Mouse (Mus musculus): ENCODE results near the gene Aplp2. TPM values are rescaled to one million over a fixed set of nuclear protein-coding genes. Genes with fewer than 3 reads are reported as not detected.

The Aplp2 gene
- polyA plus RNA-seq, 1 experiment from 2014 or later, result 385 TPM

GRCm38 (mm10) chr9:31209502-31209901 lies 2.1 kb downstream of the Aplp2 start:
- H3K27me3 ChIP-seq (ENCODE audit: control insufficient read depth, insufficient read depth, low read length), result no peaks in the 10 kb centered on the region
- peak overlapping the region in 1 of 2 experiments; percentile 85; a peak in 1 of 4 replicates for H3K4me3 ChIP-seq (ENCODE audit: control insufficient read depth in 1 of 2, insufficient read depth in 1 of 2, low read depth in 1 of 2, low read length in 2 of 2)
- peaks cover 5 to 52% of the 10 kb centered on the region in 2 experiments for H3K4me1 ChIP-seq (ENCODE audit: control insufficient read depth in 2 of 2, insufficient read depth in 2 of 2, low read length in 2 of 2)
- H3K36me3 ChIP-seq (ENCODE audit: control insufficient read depth, insufficient read depth, low read length), result no peaks in the 10 kb centered on the region
- peak overlapping the region; percentile 86 for H3K4me2 ChIP-seq (ENCODE audit: low read length)
- ATAC-seq (ENCODE audit: insufficient number of reproducible peaks, insufficient read depth, low FRiP score, low read depth), result no peak
- 100% methylated on average over 1 of the region's 1 CpGs for WGBS
- H3K9ac ChIP-seq (ENCODE audit: low read length), result no peak overlapping the region; the same call in 1 of the 2 replicates
- no peak overlapping the region for H3K27ac ChIP-seq (replicated peaks in 1 of 2; ENCODE audit: control insufficient read depth in 1 of 2, insufficient read depth in 1 of 2, low read depth in 2 of 2, low read length in 2 of 2)
- no peaks in the 10 kb centered on the region for H3K9me3 ChIP-seq (ENCODE audit: control insufficient read depth, low read length)

DNA sequence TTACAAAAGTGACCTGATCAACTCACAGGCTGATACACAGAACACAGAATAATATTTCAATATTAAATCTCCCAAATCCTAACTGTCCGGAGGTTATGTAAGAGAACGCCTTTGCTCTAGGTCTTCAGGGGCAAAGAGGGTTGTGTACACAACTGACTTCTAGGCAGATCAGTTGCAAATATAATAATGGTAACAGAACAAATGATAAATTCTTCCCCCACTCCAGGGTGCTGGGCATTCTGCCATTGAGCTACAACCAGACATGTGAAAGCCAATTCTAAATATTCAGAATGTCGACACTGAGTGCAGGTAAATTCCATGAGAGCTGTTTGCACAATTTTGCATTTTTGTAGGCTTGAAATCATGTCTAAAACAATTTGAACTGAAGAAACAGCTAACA lies 3.9 kb downstream of the Aplp2 start:
- 60% methylated on average over 3 of the region's 3 CpGs for WGBS
- Histone ChIP-seq H3K27me3 (ENCODE audit: control insufficient read depth, insufficient read depth, low read length) (no peaks in the 10 kb centered on the region), H3K4me1 (ENCODE audit: control insufficient read depth in 2 of 2, insufficient read depth in 2 of 2, low read length in 2 of 2) (peaks cover 9 to 63% of the 10 kb centered on the region in 2 experiments), H3K4me2 (ENCODE audit: low read length) (no peak overlapping the region; the same call in 1 of the 2 replicates), H3K9me3 (ENCODE audit: control insufficient read depth, low read length) (no peaks in the 10 kb centered on the region), H3K27ac (replicated peaks in 1 of 2; ENCODE audit: control insufficient read depth in 1 of 2, insufficient read depth in 1 of 2, low read depth in 2 of 2, low read length in 2 of 2) (no peak overlapping the region), H3K4me3 (ENCODE audit: control insufficient read depth in 1 of 2, insufficient read depth in 1 of 2, low read depth in 1 of 2, low read length in 2 of 2) (no peak overlapping the region), H3K36me3 (ENCODE audit: control insufficient read depth, insufficient read depth, low read length) (no peaks in the 10 kb centered on the region), H3K9ac (ENCODE audit: low read length) (no peak overlapping the region)
- ATAC-seq (ENCODE audit: insufficient number of reproducible peaks, insufficient read depth, low FRiP score, low read depth), result no peak

GRCm38 (mm10) chr9:31204722-31205121 lies 6.9 kb downstream of the Aplp2 start:
- 15% methylated on average over 6 of the region's 6 CpGs for WGBS
- Histone ChIP-seq H3K4me3 (ENCODE audit: control insufficient read depth in 1 of 2, insufficient read depth in 1 of 2, low read depth in 1 of 2, low read length in 2 of 2) (no peak overlapping the region), H3K27ac (replicated peaks in 1 of 2; ENCODE audit: control insufficient read depth in 1 of 2, insufficient read depth in 1 of 2, low read depth in 2 of 2, low read length in 2 of 2) (0 out of 4 replicates have a peak overlapping the region, but pooled peaks of 1 of the 2 experiments have one; percentile 10), H3K27me3 (ENCODE audit: control insufficient read depth, insufficient read depth, low read length) (no peaks in the 10 kb centered on the region), H3K4me1 (ENCODE audit: control insufficient read depth in 2 of 2, insufficient read depth in 2 of 2, low read length in 2 of 2) (peaks cover 7 to 52% of the 10 kb centered on the region in 2 experiments), H3K9ac (ENCODE audit: low read length) (no peak overlapping the region), H3K36me3 (ENCODE audit: control insufficient read depth, insufficient read depth, low read length) (no peaks in the 10 kb centered on the region), H3K4me2 (ENCODE audit: low read length) (no peak overlapping the region), H3K9me3 (ENCODE audit: control insufficient read depth, low read length) (no peaks in the 10 kb centered on the region)
- ATAC-seq (ENCODE audit: insufficient number of reproducible peaks, insufficient read depth, low FRiP score, low read depth), result peak; percentile 61; the same call in 1 of the 2 replicates

GRCm38 (mm10) chr9:31203571-31204210 lies 7.9 kb downstream of the Aplp2 start:
- no peak for ATAC-seq (ENCODE audit: insufficient number of reproducible peaks, insufficient read depth, low FRiP score, low read depth)
- Histone ChIP-seq H3K27ac (replicated peaks in 1 of 2; ENCODE audit: control insufficient read depth in 1 of 2, insufficient read depth in 1 of 2, low read depth in 2 of 2, low read length in 2 of 2) (no peak overlapping the region), H3K27me3 (ENCODE audit: control insufficient read depth, insufficient read depth, low read length) (no peaks in the 10 kb centered on the region), H3K4me2 (ENCODE audit: low read length) (no peak overlapping the region), H3K9me3 (ENCODE audit: control insufficient read depth, low read length) (no peaks in the 10 kb centered on the region), H3K9ac (ENCODE audit: low read length) (no peak overlapping the region), H3K36me3 (ENCODE audit: control insufficient read depth, insufficient read depth, low read length) (no peaks in the 10 kb centered on the region), H3K4me3 (ENCODE audit: control insufficient read depth in 1 of 2, insufficient read depth in 1 of 2, low read depth in 1 of 2, low read length in 2 of 2) (no peak overlapping the region), H3K4me1 (ENCODE audit: control insufficient read depth in 2 of 2, insufficient read depth in 2 of 2, low read length in 2 of 2) (peaks cover 7 to 45% of the 10 kb centered on the region in 2 experiments)
- WGBS, result 71% methylated on average over 16 of the region's 16 CpGs

- ATAC-seq (ENCODE audit: insufficient number of reproducible peaks, insufficient read depth, low FRiP score, low read depth), result no peak
- H3K4me3 ChIP-seq (ENCODE audit: control insufficient read depth in 1 of 2, insufficient read depth in 1 of 2, low read depth in 1 of 2, low read length in 2 of 2), result no peak overlapping the region
- no peak overlapping the region for H3K27ac ChIP-seq (replicated peaks in 1 of 2; ENCODE audit: control insufficient read depth in 1 of 2, insufficient read depth in 1 of 2, low read depth in 2 of 2, low read length in 2 of 2)
- 86% methylated on average over 6 of the region's 6 CpGs for WGBS
- peaks cover 7 to 39% of the 10 kb centered on the region in 2 experiments for H3K4me1 ChIP-seq (ENCODE audit: control insufficient read depth in 2 of 2, insufficient read depth in 2 of 2, low read length in 2 of 2)
- H3K9me3 ChIP-seq (ENCODE audit: control insufficient read depth, low read length), result no peaks in the 10 kb centered on the region
- no peak overlapping the region for H3K4me2 ChIP-seq (ENCODE audit: low read length)
- no peak overlapping the region for H3K9ac ChIP-seq (ENCODE audit: low read length)
- H3K27me3 ChIP-seq (ENCODE audit: control insufficient read depth, insufficient read depth, low read length), result no peaks in the 10 kb centered on the region
- no peaks in the 10 kb centered on the region for H3K36me3 ChIP-seq (ENCODE audit: control insufficient read depth, insufficient read depth, low read length)
Observed at GRCm38 (mm10) chr9:31203068-31203467, 8.5 kb downstream of the Aplp2 start.

DNA sequence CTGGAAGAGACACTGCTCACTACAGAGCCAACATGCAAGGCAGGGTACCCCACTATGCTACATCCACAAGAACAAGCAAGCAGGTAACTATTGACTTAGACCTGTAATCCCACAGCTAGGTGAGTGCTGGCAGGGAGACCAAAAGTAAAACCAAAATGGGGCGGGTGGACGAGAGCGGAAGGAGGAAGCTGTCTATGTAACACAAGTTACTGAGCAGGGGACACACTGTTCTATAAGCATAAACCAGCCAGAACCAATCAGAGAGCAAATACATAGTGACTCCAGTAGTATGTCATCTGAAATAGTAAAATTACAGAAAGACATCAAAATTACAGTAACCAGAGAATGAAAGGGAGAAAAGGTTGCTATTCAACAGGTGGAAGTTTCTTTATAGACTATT lies 13.0 kb downstream of the Aplp2 start:
- Histone ChIP-seq H3K9ac (ENCODE audit: low read length) (no peak overlapping the region), H3K4me1 (ENCODE audit: control insufficient read depth in 2 of 2, insufficient read depth in 2 of 2, low read length in 2 of 2) (peaks cover 3 to 6% of the 10 kb centered on the region in 2 experiments; a peak in 3 of 4 replicates), H3K9me3 (ENCODE audit: control insufficient read depth, low read length) (no peaks in the 10 kb centered on the region), H3K36me3 (ENCODE audit: control insufficient read depth, insufficient read depth, low read length) (no peaks in the 10 kb centered on the region), H3K4me3 (ENCODE audit: control insufficient read depth in 1 of 2, insufficient read depth in 1 of 2, low read depth in 1 of 2, low read length in 2 of 2) (no peak overlapping the region), H3K27ac (replicated peaks in 1 of 2; ENCODE audit: control insufficient read depth in 1 of 2, insufficient read depth in 1 of 2, low read depth in 2 of 2, low read length in 2 of 2) (no peak overlapping the region), H3K27me3 (ENCODE audit: control insufficient read depth, insufficient read depth, low read length) (no peaks in the 10 kb centered on the region), H3K4me2 (ENCODE audit: low read length) (no peak overlapping the region)
- 94% methylated on average over 3 of the region's 3 CpGs for WGBS
- no peak for ATAC-seq (ENCODE audit: insufficient number of reproducible peaks, insufficient read depth, low FRiP score, low read depth)

- no peak for ATAC-seq (ENCODE audit: insufficient number of reproducible peaks, insufficient read depth, low FRiP score, low read depth)
- peaks cover 0 to 2% of the 10 kb centered on the region in 2 experiments; a peak in 1 of 4 replicates for H3K4me1 ChIP-seq (ENCODE audit: control insufficient read depth in 2 of 2, insufficient read depth in 2 of 2, low read length in 2 of 2)
- H3K27ac ChIP-seq (replicated peaks in 1 of 2; ENCODE audit: control insufficient read depth in 1 of 2, insufficient read depth in 1 of 2, low read depth in 2 of 2, low read length in 2 of 2), result no peak overlapping the region
- no peaks in the 10 kb centered on the region for H3K27me3 ChIP-seq (ENCODE audit: control insufficient read depth, insufficient read depth, low read length)
- no peaks in the 10 kb centered on the region for H3K9me3 ChIP-seq (ENCODE audit: control insufficient read depth, low read length)
- H3K4me3 ChIP-seq (ENCODE audit: control insufficient read depth in 1 of 2, insufficient read depth in 1 of 2, low read depth in 1 of 2, low read length in 2 of 2), result no peak overlapping the region
- H3K36me3 ChIP-seq (ENCODE audit: control insufficient read depth, insufficient read depth, low read length), result no peaks in the 10 kb centered on the region; the same call in 1 of the 2 replicates
- H3K4me2 ChIP-seq (ENCODE audit: low read length), result no peak overlapping the region
- no peak overlapping the region for H3K9ac ChIP-seq (ENCODE audit: low read length)
- 92% methylated on average over 7 of the region's 7 CpGs for WGBS
Observed at GRCm38 (mm10) chr9:31197782-31198181, 13.8 kb downstream of the Aplp2 start.

DNA sequence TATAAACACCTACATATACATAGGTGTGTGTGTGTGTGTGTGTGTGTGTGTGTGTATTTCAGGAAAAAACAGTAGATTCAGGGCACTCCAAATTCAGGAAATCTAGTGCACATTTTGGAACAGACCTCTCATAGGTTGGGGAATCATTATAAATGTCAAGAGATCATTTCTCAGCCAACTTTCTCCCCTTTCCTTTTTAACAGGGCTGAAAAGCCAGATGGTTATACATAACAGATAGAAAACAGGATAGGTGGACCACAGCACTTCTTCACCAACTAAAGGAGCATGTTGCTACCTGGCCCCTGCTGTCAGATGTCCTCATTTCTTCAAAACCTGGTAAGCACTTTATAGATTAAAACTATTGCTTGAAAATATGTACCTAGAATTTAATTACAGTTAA lies 14.9 kb downstream of the Aplp2 start:
- Histone ChIP-seq H3K4me1 (ENCODE audit: control insufficient read depth in 2 of 2, insufficient read depth in 2 of 2, low read length in 2 of 2) (peaks cover under 1 to 5% of the 10 kb centered on the region in 2 experiments; a peak in 1 of 4 replicates), H3K9ac (ENCODE audit: low read length) (no peak overlapping the region), H3K4me2 (ENCODE audit: low read length) (no peak overlapping the region), H3K36me3 (ENCODE audit: control insufficient read depth, insufficient read depth, low read length) (no peaks in the 10 kb centered on the region; the same call in 1 of the 2 replicates), H3K27ac (replicated peaks in 1 of 2; ENCODE audit: control insufficient read depth in 1 of 2, insufficient read depth in 1 of 2, low read depth in 2 of 2, low read length in 2 of 2) (no peak overlapping the region), H3K9me3 (ENCODE audit: control insufficient read depth, low read length) (no peaks in the 10 kb centered on the region), H3K27me3 (ENCODE audit: control insufficient read depth, insufficient read depth, low read length) (no peaks in the 10 kb centered on the region), H3K4me3 (ENCODE audit: control insufficient read depth in 1 of 2, insufficient read depth in 1 of 2, low read depth in 1 of 2, low read length in 2 of 2) (no peak overlapping the region)
- ATAC-seq (ENCODE audit: insufficient number of reproducible peaks, insufficient read depth, low FRiP score, low read depth), result no peak

Measured in heart, embryonic 14.5 days (tissue).